Mouse (Mus musculus) brain, embryonic 14.5 days (tissue): ENCODE results near the gene Pten.

Source experiments
- CTCF ChIP-seq: fragments of 200-500 bp; IDR thresholded peaks from 2 replicates; pipeline ENCODE4 v1.5.1; 2012; ENCODE audit warnings: inconsistent platforms, mild to moderate bottlenecking, moderate library complexity, borderline replicate concordance; ENCODE audit not compliant: insufficient read depth, insufficient read length; ENCODE audit errors: extremely low read depth
- POLR2A ChIP-seq: fragments of 200-500 bp; IDR thresholded peaks from 2 replicates; pipeline ENCODE4 v1.6.1; 2012; ENCODE audit warnings: mild to moderate bottlenecking, inconsistent platforms, borderline replicate concordance; ENCODE audit not compliant: poor library complexity, insufficient read depth, insufficient read length, severe bottlenecking; ENCODE audit errors: extremely low read depth

DNA sequence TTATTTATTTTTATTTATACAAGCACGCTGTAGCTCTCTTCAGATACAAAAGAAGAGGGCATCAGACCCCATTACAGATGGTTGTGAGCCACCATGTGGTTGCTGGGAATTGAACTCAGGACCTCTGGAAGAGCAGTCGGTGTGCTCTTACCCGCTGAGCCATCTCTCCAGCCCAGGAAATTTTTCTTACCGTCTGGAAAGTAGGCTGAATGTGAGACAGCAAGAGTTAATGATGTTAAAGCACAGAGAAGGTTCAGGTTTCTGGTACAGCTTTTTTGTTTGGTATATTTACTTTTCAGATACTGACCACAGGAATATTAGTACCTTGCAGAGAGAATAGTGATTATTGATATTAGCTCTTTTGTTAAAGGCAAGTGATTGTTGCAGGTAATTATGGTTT, 3.9 kb downstream of the Pten start:
- TF ChIP-seq CTCF = no peak
- no peak for TF ChIP-seq POLR2A
